Mouse (Mus musculus) G1E (cell line): ENCODE measurements around the gene Fmnl1.

Source experiments
- CTCF ChIP-seq: IDR thresholded peaks from 2 replicates; pipeline ENCODE4 v1.5.1; 2012; ENCODE audit warnings: low read depth, low read length, inconsistent platforms, mixed read lengths
- GATA1 ChIP-seq: IDR thresholded peaks from 2 replicates; pipeline ENCODE4 v1.6.1; 2012; ENCODE audit warnings: borderline replicate concordance, low read length, inconsistent platforms, mixed read lengths

GRCm38 (mm10) chr11:103175688-103176442 is 5.0 kb downstream of the Fmnl1 start:
- TF ChIP-seq CTCF (no peak), GATA1 (no peak)
